Mouse (Mus musculus): ENCODE measurements around the gene Synm. TPM values are rescaled to one million over a fixed set of nuclear protein-coding genes. Genes with fewer than 3 reads are reported as not detected.

Synm gene
- total and polyA plus RNA-seq, 3 experiments: 0.01 TPM; not detected in 2

DNA sequence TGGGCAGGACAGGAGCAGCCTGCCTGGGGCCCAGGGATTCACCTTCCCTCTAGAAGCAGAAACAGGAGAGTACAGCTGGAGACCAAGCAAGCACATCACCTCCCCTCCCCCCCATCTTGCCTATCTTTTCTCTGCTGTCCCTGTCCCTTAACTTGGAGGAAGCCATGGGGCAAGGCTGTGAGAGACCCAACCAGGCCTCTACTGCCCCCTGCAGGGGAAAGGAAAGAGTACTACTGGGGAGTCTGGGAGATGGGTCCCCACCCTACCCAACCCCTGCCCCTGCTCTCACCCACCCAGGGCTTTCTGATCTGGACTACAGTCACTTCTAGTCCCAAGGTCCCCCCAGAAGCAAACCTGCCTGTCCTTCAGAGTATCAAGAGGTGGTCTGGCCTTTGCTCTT is 58.7 kb downstream of the Synm start:
- H3K27ac ChIP-seq (ENCODE audit: control insufficient read depth, low read depth, low read length): no peak overlapping the region
- H3K27me3 ChIP-seq (ENCODE audit: control insufficient read depth in 1 of 2, insufficient read depth in 2 of 2, low read length in 2 of 2): no peaks in the 10 kb centered on the region
- no peak overlapping the region for H3K9ac ChIP-seq (ENCODE audit: control insufficient read depth, low read depth, low read length, poor library complexity, severe bottlenecking)
- H3K4me1 ChIP-seq (ENCODE audit: control insufficient read depth in 1 of 2, insufficient read depth in 2 of 2, low read length in 2 of 2): no peaks in the 10 kb centered on the region
- H3K9me3 ChIP-seq (replicated peaks; ENCODE audit: insufficient read depth, low read length): no peaks in the 10 kb centered on the region
- H3K36me3 ChIP-seq (ENCODE audit: control insufficient read depth in 1 of 2, insufficient read depth in 2 of 2, low read length in 2 of 2): no peaks in the 10 kb centered on the region
- H3K79me2 ChIP-seq (ENCODE audit: control insufficient read depth, insufficient read depth, low read length, poor library complexity): no peaks in the 10 kb centered on the region
- DNase-seq (ENCODE audit: low read depth, low spot score): peak; percentile 12
- no peak overlapping the region for H3K4me3 ChIP-seq (ENCODE audit: control insufficient read depth in 1 of 2, insufficient read depth in 1 of 2, low read depth in 2 of 2, low read length in 2 of 2)
- TF ChIP-seq POLR2AphosphoS5 (IDR thresholded peaks at IDR 0.05; ENCODE audit: borderline replicate concordance, low read depth, low read length) (no peak), CTCF (IDR thresholded peaks at IDR 0.05 in 2 of 3, conservative IDR thresholded peaks at IDR 0.05 in 1 of 3; ENCODE audit: control insufficient read depth in 1 of 3, insufficient read depth in 1 of 3, low read depth in 2 of 3, low read length in 3 of 3, poor library complexity in 1 of 3, severe bottlenecking in 1 of 3) (peak; percentile 19 to 47 (median 46); a peak in 5 of 6 replicates), MAX (IDR thresholded peaks at IDR 0.05; ENCODE audit: low read length) (no peak), ZNF384 (IDR thresholded peaks at IDR 0.05; ENCODE audit: low read depth, low read length) (no peak), MYC (IDR thresholded peaks at IDR 0.05; ENCODE audit: low read depth, low read length) (no peak), E2F4 (IDR thresholded peaks at IDR 0.05; ENCODE audit: borderline replicate concordance, low read depth, low read length) (no peak), ETS1 (IDR thresholded peaks at IDR 0.05; ENCODE audit: low read depth, low read length) (no peak), SMC3 (IDR thresholded peaks at IDR 0.05; ENCODE audit: low read depth, low read length) (0 out of 2 replicates have a peak, but pooled peaks have one; percentile 7), UBTF (IDR thresholded peaks at IDR 0.05; ENCODE audit: borderline replicate concordance, insufficient read depth, low read depth, low read length) (no peak), ELF1 (IDR thresholded peaks at IDR 0.05; ENCODE audit: low read depth, low read length) (no peak), NRF1 (IDR thresholded peaks at IDR 0.05; ENCODE audit: insufficient read depth, low read depth, low read length, poor library complexity, severe bottlenecking) (no peak), EP300 (IDR thresholded peaks at IDR 0.05; ENCODE audit: low read depth in 1 of 2, low read length in 2 of 2) (no peak)

DNA sequence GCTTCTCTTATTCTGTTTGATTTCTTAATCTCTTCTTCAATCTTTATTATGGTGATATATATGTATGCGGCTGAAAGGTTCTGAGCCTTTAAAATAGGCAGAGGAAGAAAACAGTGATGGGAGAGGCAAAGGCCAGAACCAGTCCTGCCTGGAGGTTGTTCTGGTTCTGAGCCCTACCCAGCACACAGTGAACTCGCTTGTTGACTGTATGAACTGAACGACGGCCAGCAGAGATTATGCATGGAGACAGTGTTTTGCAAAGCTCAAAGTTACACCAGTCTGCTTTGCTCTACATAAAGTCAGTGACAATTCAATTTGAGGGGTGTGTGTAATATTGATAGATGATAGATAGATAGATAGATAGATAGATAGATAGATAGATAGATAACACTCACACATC is 60.2 kb downstream of the Synm start:
- no peak for TF ChIP-seq UBTF (IDR thresholded peaks at IDR 0.05; ENCODE audit: borderline replicate concordance, insufficient read depth, low read depth, low read length)
- no peak for TF ChIP-seq ZKSCAN1 (IDR thresholded peaks at IDR 0.05; ENCODE audit: low read depth, low read length)
- TF ChIP-seq MAFK (IDR thresholded peaks at IDR 0.05; ENCODE audit: borderline replicate concordance, low read depth, low read length): no peak
- no peak for TF ChIP-seq CTCF (IDR thresholded peaks at IDR 0.05 in 2 of 3, conservative IDR thresholded peaks at IDR 0.05 in 1 of 3; ENCODE audit: control insufficient read depth in 1 of 3, insufficient read depth in 1 of 3, low read depth in 2 of 3, low read length in 3 of 3, poor library complexity in 1 of 3, severe bottlenecking in 1 of 3)
- no peak for TF ChIP-seq BHLHE40 (IDR thresholded peaks at IDR 0.05; ENCODE audit: borderline replicate concordance, low read depth, low read length)
- no peak for TF ChIP-seq EP300 (IDR thresholded peaks at IDR 0.05; ENCODE audit: low read depth in 1 of 2, low read length in 2 of 2)
- TF ChIP-seq SMC3 (IDR thresholded peaks at IDR 0.05; ENCODE audit: low read depth, low read length): no peak
- no peak for TF ChIP-seq USF2 (IDR thresholded peaks at IDR 0.05; ENCODE audit: borderline replicate concordance in 1 of 2, insufficient read depth in 1 of 2, low read depth in 1 of 2, low read length in 2 of 2)
- TF ChIP-seq NELFE (IDR thresholded peaks at IDR 0.05; ENCODE audit: low read depth, low read length): no peak

More for the DNA sequence above, 60.2 kb downstream of the Synm start:
- no peak overlapping the region for H3K27ac ChIP-seq (ENCODE audit: control insufficient read depth, low read depth, low read length)
- no peak for DNase-seq (ENCODE audit: low read depth, low spot score)
- no peaks in the 10 kb centered on the region for H3K9me3 ChIP-seq (replicated peaks; ENCODE audit: insufficient read depth, low read length)
- H3K9ac ChIP-seq (ENCODE audit: control insufficient read depth, low read depth, low read length, poor library complexity, severe bottlenecking): no peak overlapping the region
- no peaks in the 10 kb centered on the region for H3K79me2 ChIP-seq (ENCODE audit: control insufficient read depth, insufficient read depth, low read length, poor library complexity)
- no peaks in the 10 kb centered on the region for H3K4me1 ChIP-seq (ENCODE audit: control insufficient read depth in 1 of 2, insufficient read depth in 2 of 2, low read length in 2 of 2)
- H3K36me3 ChIP-seq (ENCODE audit: control insufficient read depth in 1 of 2, insufficient read depth in 2 of 2, low read length in 2 of 2): no peaks in the 10 kb centered on the region
- no peaks in the 10 kb centered on the region for H3K27me3 ChIP-seq (ENCODE audit: control insufficient read depth in 1 of 2, insufficient read depth in 2 of 2, low read length in 2 of 2)
- no peak overlapping the region for H3K4me3 ChIP-seq (ENCODE audit: control insufficient read depth in 1 of 2, insufficient read depth in 1 of 2, low read depth in 2 of 2, low read length in 2 of 2)

All from MEL (cell line).